Mouse (Mus musculus) stomach, postnatal 0 days (tissue): Measurements from ENCODE around the gene Gm572.

Experiments used
- CTCF ChIP-seq: IDR thresholded peaks from 2 replicates; pipeline ENCODE4 v1.5.1; 2016; ENCODE audit warnings: antibody characterized with exemption, low read depth, mild to moderate bottlenecking, moderate library complexity
- EP300 ChIP-seq: optimal IDR thresholded peaks from 2 replicates; pipeline ENCODE3; 2016; ENCODE audit warnings: antibody characterized with exemption

- no peak for TF ChIP-seq EP300
- no peak for TF ChIP-seq CTCF
Measured at GRCm38 (mm10) chr4:148639455-148639854, 3.7 kb upstream of the Gm572 start.
